Mouse (Mus musculus) myocyte (in vitro differentiated cells): Measurements from ENCODE around the gene Gm10972.
"Not testable (repeated sequence)": the region's sequence is repeated elsewhere in the genome, so short reads cannot be mapped to it uniquely, and the experiment has no call there.

ENCODE experiments used
- CEBPB ChIP-seq: IDR thresholded peaks from 2 replicates; pipeline ENCODE4 v1.6.1; 2011; ENCODE audit warnings: mild to moderate bottlenecking, moderate library complexity; ENCODE audit not compliant: poor library complexity, insufficient read depth, severe bottlenecking
- E2F4 ChIP-seq: IDR thresholded peaks from one replicate; pipeline ENCODE4 v1.6.1; 2011; ENCODE audit warnings: mild to moderate bottlenecking, control low read depth, moderate library complexity; ENCODE audit not compliant: insufficient read depth
- MAX ChIP-seq: IDR thresholded peaks from one replicate; pipeline ENCODE4 v1.6.1; 2011; ENCODE audit warnings: low read depth, mild to moderate bottlenecking, control low read depth
- POLR2A ChIP-seq: IDR thresholded peaks from one replicate; pipeline ENCODE4 v1.6.1; 2011; ENCODE audit warnings: low read depth, mild to moderate bottlenecking, control low read depth, moderate library complexity; ENCODE audit not compliant: insufficient read length
- POLR2AphosphoS2 ChIP-seq: IDR thresholded peaks from one replicate; pipeline ENCODE4 v1.6.1; 2011; ENCODE audit warnings: low read depth, control low read depth; ENCODE audit not compliant: insufficient read length
- TCF12 ChIP-seq: IDR thresholded peaks from one replicate; pipeline ENCODE4 v1.6.1; 2011; ENCODE audit warnings: mild to moderate bottlenecking, control low read depth; ENCODE audit not compliant: poor library complexity, insufficient read depth, severe bottlenecking
- TCF3 ChIP-seq: IDR thresholded peaks from one replicate; pipeline ENCODE4 v1.6.1; 2011; ENCODE audit warnings: low read depth, control low read depth; ENCODE audit not compliant: insufficient read length
- USF1 ChIP-seq: IDR thresholded peaks from one replicate; pipeline ENCODE4 v1.6.1; 2011; ENCODE audit warnings: low read depth, mild to moderate bottlenecking, control low read depth, moderate library complexity

- not testable (repeated sequence) for TF ChIP-seq TCF12, POLR2A, POLR2AphosphoS2, USF1, TCF3, CEBPB, MAX, E2F4
Observed at GRCm38 (mm10) chr3:94642495-94643162, at the start of gene Gm10972.
